Mouse (Mus musculus) telencephalon, adult 2 months (tissue): ENCODE measurements at regions not wholly inside any gene's neighbourhood (a gene's known extent, or its start where the extent isn't known, plus 50 kb on each side); places are given as distances from the start of the nearest gene placed in this dataset.

Source experiments
- DNase-seq: peaks from one replicate; pipeline ENCODE4 v3.0.0-alpha.2; 2011; ENCODE audit warnings: low read depth, low spot score

DNA sequence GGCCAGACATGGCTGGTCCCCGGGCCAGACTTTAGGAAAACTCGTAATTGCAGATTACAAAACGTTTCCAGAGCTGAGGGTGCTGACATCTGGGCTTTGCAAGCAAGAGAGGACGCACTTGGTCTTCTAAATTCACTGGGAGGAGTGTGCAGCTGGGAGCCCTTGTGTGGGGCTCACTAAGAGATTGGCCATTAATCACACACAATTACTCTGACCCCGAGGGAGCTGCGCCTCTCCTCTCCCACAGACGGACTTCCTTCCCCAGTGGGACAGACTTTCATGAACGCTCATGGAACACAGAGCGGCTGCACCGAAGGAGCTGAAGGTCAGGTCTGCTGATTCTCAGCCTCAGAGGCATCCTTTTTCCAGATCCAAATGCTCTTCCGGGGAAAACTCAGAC lies 407.2 kb downstream of the Med13l start:
- DNase-seq: no peak

DNA sequence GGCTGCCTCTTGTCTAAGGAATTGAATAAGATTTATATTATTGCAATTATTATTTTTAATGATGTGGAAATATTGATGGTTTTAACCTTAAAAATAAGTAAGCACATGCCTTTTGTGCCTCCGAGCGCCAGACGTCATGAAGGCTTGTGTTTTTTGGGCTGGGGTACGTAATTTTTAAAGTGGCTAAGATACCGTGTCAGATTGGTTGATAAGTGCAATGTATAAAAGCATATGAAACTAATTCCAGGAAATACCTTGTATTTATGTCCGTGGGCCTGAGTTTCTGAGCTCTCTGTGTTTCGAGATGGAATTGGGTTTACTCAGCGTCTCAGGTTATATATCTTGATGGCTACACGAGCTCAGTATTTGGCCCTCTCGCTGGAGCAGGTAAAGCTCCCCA lies 414.7 kb downstream of the Med13l start:
- no peak for DNase-seq

DNA sequence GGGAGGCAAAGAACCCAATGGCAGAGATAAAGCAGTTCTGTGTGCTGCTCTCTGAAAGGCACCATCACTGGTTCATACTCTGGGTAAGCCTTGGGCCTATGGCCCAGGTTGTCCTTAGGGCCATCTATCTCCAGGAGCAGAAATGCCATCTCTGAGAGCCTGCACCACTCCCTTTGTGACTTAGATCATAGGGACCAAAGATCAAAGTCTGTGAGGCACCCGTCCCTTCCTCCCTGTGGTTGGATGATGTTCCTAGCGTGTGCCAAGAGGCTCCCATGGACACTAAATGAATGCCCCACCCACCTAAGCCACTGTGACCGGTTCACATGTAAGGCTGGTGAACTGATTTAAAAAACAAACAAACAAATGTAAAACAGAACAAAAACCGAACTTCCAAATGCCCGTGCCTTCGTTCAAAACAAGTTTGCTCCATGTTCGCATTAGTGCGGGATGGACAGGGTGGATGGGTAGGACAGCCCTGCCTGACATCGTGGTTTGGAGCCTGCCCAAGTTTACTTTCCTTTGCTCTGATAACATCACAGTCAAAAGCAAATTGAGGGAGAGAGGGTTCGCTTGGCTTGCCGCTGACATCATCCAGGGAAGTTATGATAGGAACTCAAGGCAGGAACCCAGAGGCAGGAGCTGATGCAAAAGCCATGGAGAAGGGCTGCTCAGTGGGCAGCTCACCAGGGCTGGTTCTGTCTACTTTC lies 418.6 kb downstream of the Med13l start:
- DNase-seq: no peak

DNA sequence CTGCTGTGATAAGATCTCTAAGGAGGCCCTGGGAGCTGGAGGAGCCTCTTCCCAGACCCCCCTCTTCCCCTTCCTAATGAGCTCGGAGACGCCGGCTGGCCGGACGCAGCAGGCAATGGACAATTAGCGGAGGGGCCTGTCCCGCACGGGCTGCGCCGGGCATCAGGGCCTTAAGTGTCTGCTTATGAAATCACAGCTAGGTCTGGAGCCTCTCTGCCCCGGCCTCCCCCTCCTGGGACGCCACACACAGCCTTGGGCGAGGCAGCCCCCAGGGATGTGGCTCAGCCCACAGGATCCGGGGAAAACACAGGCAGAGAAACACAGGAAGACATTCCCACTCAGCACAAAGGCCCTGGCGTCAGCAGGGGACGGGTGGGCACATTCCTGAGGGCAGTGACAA lies 420.6 kb downstream of the Med13l start:
- DNase-seq: no peak

DNA sequence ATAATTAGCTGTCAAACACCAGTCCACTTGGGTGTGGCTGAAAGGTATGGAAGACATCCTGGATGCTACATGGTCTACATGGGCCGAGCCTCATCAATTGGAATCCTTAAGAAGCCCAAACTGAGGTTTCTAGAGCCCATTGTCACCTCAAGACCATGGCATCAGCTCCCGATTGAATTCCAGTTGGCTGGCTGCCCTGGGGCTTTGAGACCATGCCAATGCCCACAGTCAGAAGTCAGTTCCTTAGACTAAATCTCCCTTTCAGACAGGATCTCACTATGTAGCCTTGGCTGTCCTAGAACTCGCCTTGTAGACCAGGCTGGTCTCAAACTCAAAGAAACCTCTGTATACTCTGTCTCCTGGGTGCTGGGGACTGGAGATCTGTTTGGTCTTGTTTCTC lies 423.8 kb downstream of the Med13l start:
- no peak for DNase-seq

DNA sequence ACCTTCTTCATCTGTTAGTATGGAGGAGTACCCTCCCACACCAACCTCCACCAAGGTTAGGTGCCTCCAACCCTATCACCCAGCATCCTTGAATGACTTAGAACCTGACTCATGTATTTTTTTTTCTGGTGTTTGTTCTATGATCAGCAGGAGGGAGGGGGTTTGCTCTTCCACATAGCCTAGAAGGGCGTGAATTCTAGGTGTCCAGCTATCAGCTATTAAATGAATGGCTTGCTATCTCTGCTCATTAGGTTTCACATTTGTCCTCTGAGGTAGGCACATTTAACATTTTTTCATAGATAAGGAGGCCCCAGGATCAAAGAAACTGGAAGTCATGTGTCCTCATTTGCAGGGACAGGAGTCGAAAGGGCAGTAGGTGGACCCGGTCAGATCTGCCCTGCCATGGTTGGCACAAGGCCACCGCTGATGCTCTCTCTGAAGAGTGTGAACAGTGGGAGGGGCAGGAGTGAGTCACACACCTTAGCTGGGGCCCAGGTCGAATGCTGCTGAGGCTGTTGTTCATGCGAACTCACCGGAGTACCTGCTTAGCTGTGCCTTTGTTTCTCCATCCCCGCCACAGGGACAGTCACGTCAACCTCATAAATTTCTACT lies 424.4 kb downstream of the Med13l start:
- no peak for DNase-seq

DNA sequence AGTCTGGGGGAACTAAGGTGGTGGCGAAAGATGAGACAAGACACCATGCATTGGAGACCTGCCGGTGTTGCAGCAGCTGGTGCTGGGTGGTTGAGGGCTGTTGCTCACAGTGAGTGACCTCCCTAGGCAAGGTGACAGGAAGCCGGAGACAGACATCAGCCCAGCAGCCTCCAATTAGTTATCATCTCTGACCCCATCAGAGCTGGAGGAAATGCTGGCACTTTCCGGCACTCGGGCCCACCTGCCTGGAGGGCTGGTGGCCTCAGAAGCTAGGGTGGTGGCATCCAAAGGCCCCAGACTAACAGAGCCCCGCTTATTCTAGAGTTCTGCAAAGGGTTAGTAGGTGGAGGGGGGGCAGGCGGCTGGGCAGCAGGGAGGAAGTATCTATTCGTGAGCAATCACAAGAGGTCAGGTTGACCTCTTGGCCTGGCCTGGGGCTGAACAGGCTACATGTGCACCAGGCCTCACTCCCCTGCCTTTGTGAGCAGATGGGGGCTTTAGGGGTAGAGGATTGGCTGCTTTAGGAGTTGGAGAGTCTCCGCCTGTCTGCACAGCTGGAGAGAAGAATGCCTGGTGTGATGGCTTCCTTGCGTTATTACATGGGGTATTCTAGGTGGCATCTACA lies 427.0 kb downstream of the Med13l start:
- DNase-seq: no peak

DNA sequence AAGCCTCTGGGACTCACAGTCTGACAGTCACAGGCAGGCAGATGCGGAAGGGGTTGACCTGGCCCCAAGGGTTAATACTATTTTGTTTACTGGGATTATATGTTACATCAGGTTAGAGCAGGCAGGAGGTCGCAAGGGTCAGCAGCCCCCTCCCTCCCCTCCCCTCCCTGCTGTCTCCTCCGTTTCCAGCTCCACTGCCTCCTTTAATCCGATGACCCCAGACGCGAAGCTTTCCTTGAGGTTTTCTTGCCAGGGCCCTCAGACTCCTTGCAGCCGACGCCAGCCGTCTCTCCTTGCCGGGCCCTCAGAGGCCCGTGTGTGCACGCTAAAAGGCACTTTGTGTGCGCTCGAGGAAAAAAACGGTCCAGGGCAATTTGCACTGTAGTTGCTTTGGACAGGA lies 438.6 kb downstream of the Med13l start:
- no peak for DNase-seq

DNA sequence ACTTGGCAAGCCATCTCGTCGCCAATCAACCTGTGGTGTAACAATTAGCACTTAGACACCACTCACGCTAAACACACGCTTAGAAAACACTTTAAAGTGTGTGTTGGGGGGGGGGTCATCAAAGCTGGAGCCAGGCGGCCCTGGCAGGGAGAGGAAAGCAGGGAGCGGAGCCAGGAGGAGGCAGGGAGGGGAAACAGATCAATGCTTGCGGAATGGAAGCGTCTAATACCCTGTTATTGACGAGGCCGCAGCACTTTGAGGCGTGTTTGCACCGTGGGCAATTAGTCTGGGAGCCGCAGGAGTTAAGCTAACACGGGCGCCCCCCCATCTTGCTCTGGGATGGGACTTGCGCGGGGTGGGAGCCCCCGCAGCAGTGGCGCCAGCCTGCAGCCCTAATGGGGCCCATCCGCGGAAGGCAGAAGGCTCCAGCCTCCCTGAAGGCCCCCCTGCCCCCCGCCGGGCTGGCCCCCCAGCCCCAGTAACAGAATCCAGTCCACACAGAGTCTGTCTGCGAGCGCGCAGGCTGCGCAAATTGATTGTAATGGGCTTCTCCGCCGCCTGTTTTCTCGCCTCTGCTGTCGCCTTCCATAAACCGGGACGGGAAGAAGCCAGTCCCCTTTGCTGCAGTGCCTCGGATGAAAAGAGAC lies 445.5 kb downstream of the Med13l start:
- DNase-seq: no peak

DNA sequence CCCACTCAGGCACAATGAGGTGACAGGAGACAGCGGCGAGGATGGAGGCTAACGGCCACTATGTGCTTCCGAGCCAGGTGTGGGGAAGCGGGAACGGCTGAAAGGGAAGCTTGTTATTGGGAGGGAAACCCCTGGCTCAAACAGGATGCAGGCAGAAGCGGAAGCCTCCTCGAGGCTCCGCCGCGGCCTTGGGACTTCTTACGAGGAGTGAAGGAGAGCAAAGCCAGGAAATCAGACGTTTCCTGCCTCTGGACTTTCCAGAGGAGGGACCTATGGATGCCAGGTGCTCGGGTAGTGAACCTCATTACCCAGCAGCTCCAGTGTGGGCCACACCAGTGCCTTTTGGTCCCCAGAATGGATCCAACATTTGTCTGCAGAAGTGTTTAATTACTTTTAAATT lies 449.6 kb downstream of the Med13l start:
- DNase-seq: no peak

DNA sequence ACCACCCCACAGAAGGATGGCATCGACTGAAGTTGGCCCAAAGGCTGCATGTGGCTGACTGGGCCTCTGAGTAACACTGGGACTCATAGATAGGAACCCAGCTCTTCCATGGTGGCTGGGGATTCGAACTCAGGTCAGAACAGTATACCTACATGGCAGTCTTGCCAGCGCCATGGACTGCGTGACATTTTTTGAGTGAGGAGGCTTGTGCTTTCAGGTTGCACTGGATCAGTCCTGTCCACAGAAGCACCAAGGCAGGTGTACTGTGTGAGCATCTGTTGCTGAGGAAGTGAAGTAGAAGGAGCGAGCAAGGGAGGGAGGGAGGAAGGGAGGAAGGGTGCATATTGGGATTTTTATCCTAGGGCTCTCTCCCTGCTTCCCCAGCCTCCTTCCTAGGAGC lies 454.7 kb downstream of the Med13l start:
- DNase-seq: no peak

DNA sequence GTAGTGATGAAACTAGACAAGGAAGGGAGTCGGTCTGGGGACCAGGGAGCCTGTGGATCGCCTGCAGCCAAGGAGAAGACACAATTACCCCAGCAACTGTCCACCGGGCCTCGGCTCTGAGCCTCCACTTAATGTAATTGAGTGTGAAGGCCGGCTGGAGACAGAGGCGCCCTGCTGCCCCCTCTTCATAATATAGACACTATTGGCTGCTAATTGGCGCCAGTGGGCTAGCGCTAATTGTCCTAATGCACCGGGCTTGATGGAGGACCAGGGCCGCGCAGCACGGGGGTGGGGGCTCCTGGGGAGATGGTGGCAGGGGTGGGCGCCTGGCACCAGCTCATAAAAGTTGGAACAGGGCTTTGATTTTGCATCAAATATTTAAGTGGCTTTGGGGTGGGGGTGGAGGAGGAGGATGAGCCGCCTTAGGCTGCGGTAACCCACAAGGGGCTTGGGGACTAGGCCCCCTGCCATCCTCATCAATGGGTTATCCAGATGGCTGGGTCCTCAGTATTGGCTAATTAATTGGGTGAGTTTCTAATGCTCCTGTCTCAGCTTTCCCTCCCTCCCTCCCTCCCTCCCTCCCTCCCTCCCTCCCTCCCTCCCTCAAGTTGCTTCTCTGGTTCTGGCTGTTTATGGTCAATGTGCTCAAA lies 455.3 kb downstream of the Med13l start:
- DNase-seq: no peak

DNA sequence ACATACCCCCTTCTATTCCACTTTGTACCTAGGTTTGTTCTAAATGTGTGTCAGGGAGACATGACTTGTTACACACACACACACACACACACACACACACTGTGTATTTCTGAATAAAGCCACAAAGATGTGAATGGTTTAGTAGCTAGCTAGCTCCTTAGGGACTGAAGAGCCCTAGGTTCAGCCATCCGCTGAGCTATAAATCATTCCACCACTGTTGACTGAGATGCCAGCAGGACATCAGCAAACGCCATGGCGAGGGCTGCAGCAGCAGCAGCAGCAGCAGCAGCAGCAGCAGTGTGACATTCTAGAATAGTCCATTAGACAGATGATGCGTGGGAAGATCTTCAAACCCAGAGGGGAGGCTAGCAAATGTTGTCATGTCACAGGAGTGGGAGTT lies 455.9 kb downstream of the Med13l start:
- DNase-seq: no peak

DNA sequence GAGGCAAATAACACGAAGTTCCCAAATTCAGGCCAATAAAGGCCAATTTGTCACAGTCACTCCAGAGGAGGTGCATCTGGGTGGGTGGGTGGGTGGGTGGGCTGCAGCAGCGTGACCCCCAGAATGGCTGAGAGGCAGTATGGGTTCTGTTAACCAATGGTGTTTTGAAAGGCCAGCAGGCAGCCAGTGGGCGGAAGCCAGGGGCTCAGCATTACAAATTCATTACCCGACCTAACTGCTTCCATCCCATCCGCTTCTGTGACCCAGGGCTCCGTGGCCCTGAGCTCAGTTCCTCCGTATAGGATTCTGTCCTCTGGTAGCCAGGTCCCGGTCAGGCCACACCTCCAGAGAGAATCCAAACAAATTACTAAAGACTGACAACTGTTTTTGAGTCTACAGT lies 463.5 kb downstream of the Med13l start:
- DNase-seq: no peak

DNA sequence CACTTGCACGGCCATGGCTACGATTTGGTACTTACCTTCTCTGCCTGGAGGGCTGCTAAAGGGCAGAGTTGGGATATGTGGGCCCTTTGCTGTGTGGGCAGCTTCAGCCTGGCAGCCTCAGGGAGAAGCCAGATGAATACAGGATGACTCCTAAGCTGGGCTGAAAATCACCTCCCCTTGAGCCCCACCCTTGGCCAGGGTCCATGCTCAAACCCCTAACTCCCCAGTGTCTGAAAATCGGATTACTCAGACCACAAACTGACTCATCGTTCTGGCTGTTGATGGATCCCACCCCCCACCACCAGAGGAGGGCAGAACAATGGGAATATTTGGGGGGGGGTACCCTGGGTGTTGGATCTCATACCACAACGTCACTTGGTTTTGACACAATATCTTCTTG lies 471.6 kb downstream of the Med13l start:
- DNase-seq: no peak

DNA sequence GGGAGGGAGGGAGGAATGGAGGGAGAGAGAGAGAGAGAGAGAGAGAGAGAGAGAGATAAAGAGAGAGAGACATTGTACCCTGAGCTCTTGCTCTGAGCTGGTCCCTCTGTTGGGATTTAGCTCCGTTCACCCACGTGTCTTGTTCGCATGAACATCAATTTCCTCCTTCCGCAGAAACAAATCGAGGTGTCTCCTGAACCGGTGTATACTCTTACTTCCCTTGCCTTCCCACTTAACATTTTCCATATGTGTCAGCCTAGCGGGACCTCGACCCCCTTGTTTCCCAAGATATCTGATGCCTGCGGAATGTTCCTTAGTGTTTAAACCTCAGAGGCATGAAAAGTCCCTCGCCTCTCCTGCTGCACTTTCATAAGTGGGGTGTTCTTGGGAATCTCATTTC lies 484.1 kb downstream of the Med13l start:
- no peak for DNase-seq

DNA sequence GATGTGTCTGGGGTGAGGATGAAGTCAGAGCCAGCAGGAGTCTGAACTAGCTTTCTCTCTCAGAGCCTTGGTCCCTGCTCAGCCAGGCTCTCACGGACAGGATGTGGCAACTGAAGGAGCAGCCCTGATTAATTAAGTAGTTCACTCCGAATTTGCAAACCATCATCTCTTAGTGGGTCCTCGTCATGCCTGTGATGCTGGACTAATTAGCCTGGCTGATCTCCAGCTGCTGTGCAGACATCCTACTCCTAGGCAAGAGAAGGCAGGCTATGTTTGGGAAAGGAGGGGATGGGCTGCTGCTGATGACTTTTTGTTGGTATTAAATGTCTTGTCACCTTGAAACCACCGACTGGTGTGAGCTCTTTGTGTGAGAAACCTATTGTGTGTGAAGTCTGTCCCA lies 487.1 kb downstream of the Med13l start:
- DNase-seq: no peak

DNA sequence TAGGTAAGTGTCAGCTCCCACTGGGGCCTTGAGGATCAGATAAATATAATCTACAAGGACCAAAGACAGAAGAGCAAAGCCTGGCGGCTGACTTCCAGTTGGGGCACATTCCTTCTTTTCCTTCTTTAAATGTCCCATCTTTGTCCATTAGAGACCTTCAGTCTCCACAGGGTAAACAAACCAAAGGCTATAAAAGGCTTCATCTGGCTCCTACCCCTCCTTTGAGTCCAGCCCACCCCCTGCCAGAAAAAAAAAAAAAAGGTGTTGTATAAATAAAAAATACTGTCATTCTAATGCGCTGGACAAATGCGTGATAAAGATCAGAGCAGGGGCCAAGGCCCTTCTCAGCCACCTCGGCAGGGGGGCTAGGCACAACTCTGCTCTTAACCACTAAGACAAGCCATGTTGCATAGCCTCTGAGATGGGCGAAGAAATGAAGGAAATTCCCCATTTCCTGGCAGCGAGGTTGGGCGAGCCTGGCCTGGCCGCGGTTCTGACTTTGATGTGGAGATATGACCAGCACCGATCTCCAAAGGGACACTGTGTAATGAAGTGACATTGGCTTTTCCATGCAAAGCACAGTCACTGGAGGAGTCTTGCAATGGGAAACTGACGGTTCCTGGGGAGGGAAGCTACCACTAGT lies 492.0 kb downstream of the Med13l start:
- no peak for DNase-seq

DNA sequence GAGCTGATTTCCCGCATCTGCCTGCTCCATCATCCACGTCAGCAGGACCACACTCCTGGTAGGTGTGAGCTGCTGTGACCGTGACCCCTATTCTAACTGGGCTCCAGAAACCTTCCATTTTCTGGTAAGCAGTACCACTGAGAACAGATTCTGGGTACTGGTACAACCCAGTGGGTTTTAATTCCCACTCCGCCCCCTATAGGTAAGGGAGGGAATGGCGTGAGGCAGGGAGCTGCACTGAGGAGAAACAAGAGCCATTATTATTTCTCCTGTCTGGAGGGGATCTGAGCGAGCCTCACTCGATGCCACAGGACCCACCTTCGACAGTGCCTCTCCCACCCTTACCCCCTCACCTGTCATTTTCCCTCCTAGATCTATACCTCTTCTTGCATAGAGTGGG lies 493.3 kb downstream of the Med13l start:
- no peak for DNase-seq

DNA sequence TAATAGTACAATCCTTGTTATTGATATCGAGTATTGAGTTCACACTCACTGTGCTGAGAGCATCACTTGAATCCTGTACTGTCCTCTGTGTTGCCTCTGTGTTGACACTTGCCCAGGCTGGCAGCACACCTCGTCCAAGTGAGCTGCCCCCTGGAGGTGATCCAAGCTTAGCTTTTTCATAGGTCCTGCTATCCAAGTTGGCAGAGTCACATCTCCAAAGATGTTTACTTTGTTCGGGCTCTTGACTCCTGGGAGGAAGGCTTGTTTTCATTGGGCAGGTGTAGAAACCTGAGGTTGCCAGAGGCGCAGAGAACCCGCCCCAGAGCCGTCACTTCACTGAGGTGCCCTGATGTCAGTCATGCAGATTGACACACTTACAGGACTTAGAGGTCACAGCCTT lies 493.9 kb downstream of the Med13l start:
- no peak for DNase-seq

DNA sequence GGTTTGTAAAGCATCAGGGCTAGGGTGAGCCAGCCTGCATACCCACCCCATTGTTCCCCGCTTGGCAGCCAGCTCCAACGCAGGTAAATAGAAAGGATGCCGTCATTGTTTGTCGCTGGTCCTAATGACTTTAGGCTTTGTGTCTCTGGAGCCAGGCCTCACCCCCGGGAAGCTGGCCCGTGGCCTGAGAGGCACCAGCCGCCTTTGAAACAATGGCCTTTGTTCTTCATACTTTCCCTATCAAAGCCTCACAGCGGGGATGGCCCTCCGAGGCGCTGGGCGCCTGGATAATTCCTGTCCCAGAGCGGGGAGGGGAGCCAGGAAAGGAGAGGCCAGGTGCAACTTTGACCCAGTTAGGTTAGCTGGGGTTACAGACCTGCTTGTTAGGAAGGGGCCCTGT lies 495.0 kb downstream of the Med13l start:
- DNase-seq: peak; percentile 46

DNA sequence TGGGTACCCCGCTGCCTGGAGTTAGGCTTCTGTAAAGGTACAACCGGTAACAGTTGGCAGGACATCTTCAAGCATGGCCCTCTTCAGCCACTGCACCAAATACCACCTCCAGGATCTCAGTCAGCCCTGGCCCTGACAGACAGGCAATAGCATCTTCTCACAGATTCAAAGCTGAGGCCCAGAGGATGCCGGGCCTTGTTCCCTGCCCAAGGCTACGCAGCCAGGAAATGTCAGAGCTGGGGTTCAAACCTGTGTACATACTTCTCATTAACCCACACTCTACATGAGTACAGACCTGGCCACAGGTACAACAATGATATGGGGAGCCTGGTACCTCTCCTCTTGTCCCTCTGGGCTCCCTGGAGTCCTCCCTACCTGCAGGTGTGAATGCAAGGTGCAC lies 497.3 kb downstream of the Med13l start:
- no peak for DNase-seq
